Comparison of ENCODE assay signal across 16 mouse cellular contexts in genomic region chr16:4199566-4199965, GRCm38 (mm10). TPM values are rescaled to one million over a fixed set of nuclear protein-coding genes. Genes with fewer than 3 reads are reported as not detected.
A peak's percentile ranks its signal among the peaks of the same experiment; 100 is the strongest.
DNase-seq lines count a peak whose midpoint lies in the region; ATAC-seq and TF ChIP-seq lines count a peak whose summit lies in the region.
"Had no signal": no experiment of that assay in that cellular context is flagged by ENCODE, and none has a peak within 500 bp of the region (broad histone marks: within the 10 kb centered on the region; RNA-seq: fewer than 3 reads in every experiment).

No protein-coding gene starts in this region.

- no peak overlapping the region for H3K9ac ChIP-seq in forebrain, embryonic 14.5 days (ENCODE audit: low read length)
- no peak overlapping the region for H3K9ac ChIP-seq in forebrain, embryonic 13.5 days
- no peak overlapping the region for H3K9ac ChIP-seq in lung, postnatal 0 days (replicated peaks; ENCODE audit: low read depth)
- H3K9ac ChIP-seq: embryonic facial prominence, embryonic 15.5 days; forebrain, embryonic 12.5 days; hindbrain, embryonic 13.5 days; midbrain, embryonic 13.5 days had no signal

- WGBS in forebrain, embryonic 14.5 days: 62% methylated on average over 2 of the region's 2 CpGs
- 58% methylated on average over 2 of the region's 2 CpGs for WGBS in forebrain, embryonic 13.5 days
- WGBS in lung, postnatal 0 days: 47% methylated on average over 2 of the region's 2 CpGs

- TF ChIP-seq EP300 in lung, postnatal 0 days (IDR thresholded peaks at IDR 0.05): no peak

- TF ChIP-seq CTCF in lung, postnatal 0 days (IDR thresholded peaks at IDR 0.05): no peak
- TF ChIP-seq CTCF in bone marrow macrophage, adult 2 months (IDR thresholded peaks at IDR 0.05; ENCODE audit: low read depth, low read length): no peak

- no peaks in the 10 kb centered on the region for H3K9me3 ChIP-seq in forebrain, embryonic 14.5 days (replicated peaks; ENCODE audit: control insufficient read depth, low read length)
- H3K9me3 ChIP-seq in forebrain, embryonic 13.5 days (replicated peaks): no peaks in the 10 kb centered on the region
- no peaks in the 10 kb centered on the region for H3K9me3 ChIP-seq in lung, postnatal 0 days (ENCODE audit: low read length)
- H3K9me3 ChIP-seq: embryonic facial prominence, embryonic 15.5 days; forebrain, embryonic 12.5 days; hindbrain, embryonic 13.5 days; midbrain, embryonic 13.5 days had no signal

- H3K4me1 ChIP-seq in forebrain, embryonic 14.5 days (ENCODE audit: control insufficient read depth, insufficient read depth, low read length): peaks cover 3% of the 10 kb centered on the region; the same call in 1 of the 2 replicates
- peaks cover 16% of the 10 kb centered on the region for H3K4me1 ChIP-seq in forebrain, embryonic 13.5 days
- peaks cover 7% of the 10 kb centered on the region for H3K4me1 ChIP-seq in lung, postnatal 0 days (ENCODE audit: insufficient read depth, low read depth, low read length)
- peaks cover 26% of the 10 kb centered on the region for H3K4me1 ChIP-seq in bone marrow macrophage, adult 2 months (ENCODE audit: control insufficient read depth, insufficient read depth, low read length)
- H3K4me1 ChIP-seq: embryonic facial prominence, embryonic 15.5 days had no signal

- H3K4me3 ChIP-seq in forebrain, embryonic 14.5 days (ENCODE audit: low read depth, low read length): no peak overlapping the region
- no peak overlapping the region for H3K4me3 ChIP-seq in forebrain, embryonic 13.5 days
- H3K4me3 ChIP-seq in lung, postnatal 0 days (ENCODE audit: low read depth, low read length): no peak overlapping the region
- H3K4me3 ChIP-seq in bone marrow macrophage, adult 2 months (ENCODE audit: insufficient read depth, low read length): no peak overlapping the region
- H3K4me3 ChIP-seq: embryonic facial prominence, embryonic 15.5 days; forebrain, embryonic 12.5 days; heart, adult 2 months; hindbrain, embryonic 13.5 days; midbrain, embryonic 13.5 days; myocyte had no signal

- no peak overlapping the region for H3K27ac ChIP-seq in forebrain, embryonic 14.5 days (ENCODE audit: low read depth, low read length)
- no peak overlapping the region for H3K27ac ChIP-seq in forebrain, embryonic 13.5 days
- H3K27ac ChIP-seq in lung, postnatal 0 days (ENCODE audit: low read length): 0 out of 2 replicates have a peak overlapping the region, but pooled peaks have one; percentile 3
- H3K27ac ChIP-seq in bone marrow macrophage, adult 2 months (ENCODE audit: insufficient read depth, low read depth, low read length): 0 out of 2 replicates have a peak overlapping the region, but pooled peaks have one; percentile 28
- H3K27ac ChIP-seq: embryonic facial prominence, embryonic 15.5 days; forebrain, embryonic 12.5 days; heart, adult 2 months; hindbrain, embryonic 13.5 days; midbrain, embryonic 13.5 days had no signal

- ATAC-seq in forebrain, embryonic 14.5 days: no peak
- no peak for ATAC-seq in forebrain, embryonic 13.5 days
- no peak for ATAC-seq in lung, postnatal 0 days
- 0 out of 2 replicates have a peak, but pooled peaks have one; percentile 7 for ATAC-seq in megakaryocyte-erythroid progenitor cell, adult 5-6 weeks (replicated peaks; ENCODE audit: low FRiP score, low TSS enrichment, poor library complexity, severe bottlenecking)
- ATAC-seq: midbrain, embryonic 13.5 days had no signal

- H3K27me3 ChIP-seq in forebrain, embryonic 14.5 days (replicated peaks; ENCODE audit: control insufficient read depth, insufficient read depth, low read length): no peaks in the 10 kb centered on the region
- H3K27me3 ChIP-seq in forebrain, embryonic 13.5 days: no peaks in the 10 kb centered on the region
- H3K27me3 ChIP-seq in lung, postnatal 0 days (replicated peaks; ENCODE audit: insufficient read depth, low read length): no peaks in the 10 kb centered on the region
- H3K27me3 ChIP-seq: embryonic facial prominence, embryonic 15.5 days; forebrain, embryonic 12.5 days; hindbrain, embryonic 13.5 days; midbrain, embryonic 13.5 days had no signal

- peak; percentile 4 for DNase-seq in forebrain, embryonic 14.5 days (ENCODE audit: low spot score)
- DNase-seq in lung, postnatal 0 days (ENCODE audit: low spot score): peak; percentile 15
- no peak for DNase-seq in lung, adult 18-20 months
- no peak for DNase-seq in urinary bladder, postnatal 10 days (ENCODE audit: low spot score)
- DNase-seq: cerebellum, adult 9-10 months; heart, adult 2 months; kidney, adult 8-10 months; right cerebral cortex, postnatal 25 days had no signal

- no peaks in the 10 kb centered on the region for H3K36me3 ChIP-seq in forebrain, embryonic 14.5 days (ENCODE audit: control insufficient read depth, insufficient read depth, low read length)
- H3K36me3 ChIP-seq in forebrain, embryonic 13.5 days (ENCODE audit: poor library complexity, severe bottlenecking): no peaks in the 10 kb centered on the region
- no peaks in the 10 kb centered on the region for H3K36me3 ChIP-seq in lung, postnatal 0 days (ENCODE audit: insufficient read depth, low read length)
- H3K36me3 ChIP-seq: embryonic facial prominence, embryonic 15.5 days; forebrain, embryonic 12.5 days; hindbrain, embryonic 13.5 days; midbrain, embryonic 13.5 days had no signal

- no peak for TF ChIP-seq POLR2A in bone marrow macrophage, adult 2 months (IDR thresholded peaks at IDR 0.05; ENCODE audit: borderline replicate concordance, low read depth, low read length)

- H3K4me2 ChIP-seq in forebrain, embryonic 14.5 days (ENCODE audit: low read length): no peak overlapping the region
- H3K4me2 ChIP-seq in forebrain, embryonic 13.5 days: no peak overlapping the region
- no peak overlapping the region for H3K4me2 ChIP-seq in lung, postnatal 0 days (replicated peaks; ENCODE audit: low read depth, low read length)
- H3K4me2 ChIP-seq: embryonic facial prominence, embryonic 15.5 days; forebrain, embryonic 12.5 days; hindbrain, embryonic 13.5 days; midbrain, embryonic 13.5 days had no signal

RNA-seq across cellular contexts. Expression of gene Crebbp, which starts 14.2 kb away (rescaled TPM):
- polyA plus RNA-seq in forebrain, embryonic 14.5 days (2014; fragmentation: Nextera tagmentation; extraction: Ambion mirVana): 35.3 and 36.0 TPM in 2 replicates
- polyA plus RNA-seq in forebrain, embryonic 13.5 days (2015; fragmentation: Nextera tagmentation; extraction: Ambion mirVana): 44.4 and 47.0 TPM in 2 replicates
- polyA plus RNA-seq in lung, postnatal 0 days (2015; fragmentation: Nextera tagmentation; extraction: Ambion mirVana): 24.7 and 30.6 TPM in 2 replicates
- 41.4 and 44.5 TPM in 2 replicates for polyA plus RNA-seq in bone marrow macrophage, adult 2 months (2012; ENCODE audit: insufficient read depth, insufficient read length, missing spikeins)
- total RNA-seq in megakaryocyte-erythroid progenitor cell, adult 5-6 weeks (2014; fragmentation: Nextera tagmentation): 39.7 and 41.0 TPM in 2 replicates
- 10.2 and 14.4 TPM in 2 replicates for total RNA-seq in megakaryocyte-erythroid progenitor cell, adult 5-6 weeks (2017)

Comparison
In these comparisons a context has a peak if more than half of its experiments do, and no peak if none do; other contexts are left out.
1. DNase-seq: peak in forebrain, embryonic 14.5 days (single experiment) and lung, postnatal 0 days (single experiment); none in lung, adult 18-20 months (0 of 2) and urinary bladder, postnatal 10 days (single experiment).
2. H3K27ac ChIP-seq: peak in lung, postnatal 0 days (single experiment) and bone marrow macrophage, adult 2 months (single experiment); none in forebrain, embryonic 14.5 days (single experiment) and forebrain, embryonic 13.5 days (single experiment).